Mouse (Mus musculus): ENCODE results near the gene Lamc2.

The Lamc2 gene

DNA sequence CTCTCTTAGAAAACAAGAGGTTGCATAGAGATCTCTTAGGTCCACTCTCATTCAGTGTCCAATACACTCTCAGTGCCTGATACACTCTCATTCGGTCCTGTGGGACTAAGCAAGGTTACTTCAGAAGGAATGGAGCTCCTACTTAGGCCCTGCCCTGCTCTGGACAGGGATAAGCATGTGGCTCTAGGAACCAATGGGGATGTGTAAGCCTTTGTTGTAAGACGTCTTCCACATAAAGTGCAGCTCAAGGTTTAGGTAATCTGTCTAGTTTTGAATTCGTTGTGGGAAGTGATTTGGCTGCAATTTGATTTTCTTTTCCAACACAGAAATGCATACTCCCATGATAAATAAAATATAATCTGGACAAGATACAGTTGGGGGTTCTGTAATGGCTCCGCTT, 6.1 kb downstream of the Lamc2 start:
- DNase-seq (ENCODE audit: low spot score in 2 of 2) = no peak

DNA sequence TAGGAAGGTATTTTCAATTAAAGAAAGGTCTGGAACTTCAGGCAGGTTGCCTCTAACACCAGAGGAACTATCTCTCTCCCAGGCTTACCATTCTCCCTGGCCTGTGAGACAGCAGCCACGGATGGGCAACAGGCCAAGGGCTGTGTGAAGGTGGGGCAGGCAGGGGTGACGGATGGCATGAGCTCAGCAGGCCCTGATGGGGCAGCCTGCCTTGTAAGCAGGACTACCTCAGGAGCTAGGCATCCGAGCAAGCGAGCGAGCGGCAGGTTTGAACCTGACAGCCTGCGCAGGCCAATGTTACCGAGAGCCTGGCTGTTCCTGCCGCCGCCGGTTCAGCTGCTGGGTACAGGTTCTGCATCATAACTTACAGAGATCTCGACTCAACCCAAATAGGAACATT, 11.4 kb downstream of the Lamc2 start:
- no peak for DNase-seq (ENCODE audit: low spot score in 2 of 2)

DNA sequence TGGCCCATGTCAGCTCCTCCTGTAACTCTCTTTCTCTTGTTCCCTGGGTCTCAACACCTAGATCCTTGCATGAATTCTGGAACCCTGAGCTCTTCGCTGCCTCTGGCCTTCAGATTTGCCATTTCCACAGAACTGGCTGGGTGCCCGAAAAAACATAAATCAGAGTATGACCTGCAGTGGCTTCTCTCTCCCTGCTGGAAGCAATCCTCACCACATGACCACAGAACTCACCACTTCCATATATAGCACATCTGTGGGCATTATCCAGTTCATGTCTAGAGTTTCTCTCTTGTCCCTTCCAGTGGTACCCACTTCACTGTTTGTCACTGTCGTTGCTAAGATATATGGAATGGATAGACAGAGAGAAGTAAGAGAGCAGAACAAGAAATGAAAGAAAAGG, 13.0 kb downstream of the Lamc2 start:
- no peak for DNase-seq (ENCODE audit: low spot score in 2 of 2)

GRCm38 (mm10) chr1:153172291-153172731, 13.9 kb downstream of the Lamc2 start:
- no peak for DNase-seq (ENCODE audit: low spot score in 2 of 2)

DNA sequence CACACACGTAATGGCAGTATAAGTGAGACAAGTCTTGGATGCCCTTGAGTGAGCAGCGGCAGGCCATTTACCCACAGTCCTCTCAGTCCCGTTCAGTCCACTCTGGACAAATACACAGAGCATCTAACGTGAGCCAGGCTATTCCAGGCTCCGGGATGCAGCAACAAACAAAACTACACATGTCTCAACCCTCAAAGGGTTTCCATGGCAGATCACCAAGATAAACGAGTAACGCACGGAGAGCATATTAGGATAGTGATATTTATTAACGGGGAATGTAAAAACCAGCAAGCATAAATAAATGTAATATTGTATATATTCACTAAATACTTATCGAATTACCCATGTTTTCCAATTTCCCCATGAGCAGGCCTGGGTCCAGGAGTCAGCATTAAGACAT, 15.2 kb downstream of the Lamc2 start:
- DNase-seq (ENCODE audit: low spot score in 2 of 2) = no peak

DNA sequence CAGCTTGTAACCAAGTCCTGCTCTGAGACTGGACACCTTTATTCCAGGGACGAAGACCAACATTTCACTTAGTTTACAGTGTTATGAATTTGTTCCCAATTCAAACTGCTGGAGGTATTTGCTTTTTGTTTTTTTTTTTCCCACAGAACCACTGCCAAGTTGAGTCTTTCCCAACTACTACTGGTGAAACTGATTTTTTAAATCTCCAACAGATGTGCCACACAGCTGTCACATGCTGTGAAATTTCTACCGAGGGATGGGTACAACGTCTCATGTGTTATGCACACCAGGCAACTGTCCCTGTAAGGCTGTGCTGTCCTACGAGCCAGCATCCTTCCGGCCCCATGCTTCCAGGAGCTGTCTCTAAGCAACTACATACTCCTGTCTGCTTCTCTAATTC, 18.0 kb downstream of the Lamc2 start:
- no peak for DNase-seq (ENCODE audit: low spot score in 2 of 2)

DNA sequence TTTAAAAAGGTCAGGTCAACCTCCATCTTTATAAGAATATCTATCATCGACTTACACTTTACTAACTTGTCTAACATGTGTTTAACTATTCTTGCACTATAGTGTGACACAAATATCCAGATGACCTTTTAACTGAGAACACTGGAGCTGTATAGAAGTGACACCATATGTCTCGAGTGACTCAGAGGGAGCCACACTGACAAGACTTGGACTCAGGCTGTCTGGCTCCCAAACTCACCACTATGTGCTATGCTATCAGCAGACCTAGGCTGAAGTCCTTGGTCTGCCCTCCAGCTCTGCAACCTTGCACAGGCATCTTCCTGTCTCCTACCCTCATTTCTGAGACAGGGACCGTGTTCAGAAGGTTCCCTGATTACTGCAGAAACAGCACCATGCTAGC, 22.4 kb downstream of the Lamc2 start:
- no peak for DNase-seq (ENCODE audit: low spot score in 2 of 2)

- no peak for DNase-seq (ENCODE audit: low spot score in 2 of 2)
Measured at GRCm38 (mm10) chr1:153159137-153159536, 27.1 kb downstream of the Lamc2 start.

- no peak for DNase-seq (ENCODE audit: low spot score in 2 of 2)
Measured at GRCm38 (mm10) chr1:153157021-153157623, 29.1 kb downstream of the Lamc2 start.

GRCm38 (mm10) chr1:153155364-153155763, 30.9 kb downstream of the Lamc2 start:
- DNase-seq (ENCODE audit: low spot score in 2 of 2) = no peak

GRCm38 (mm10) chr1:153153619-153154137, 32.6 kb downstream of the Lamc2 start:
- DNase-seq (ENCODE audit: low spot score in 2 of 2) = no peak

- DNase-seq (ENCODE audit: low spot score in 2 of 2) = no peak
Measured at GRCm38 (mm10) chr1:153152594-153152993, 33.7 kb downstream of the Lamc2 start.

DNA sequence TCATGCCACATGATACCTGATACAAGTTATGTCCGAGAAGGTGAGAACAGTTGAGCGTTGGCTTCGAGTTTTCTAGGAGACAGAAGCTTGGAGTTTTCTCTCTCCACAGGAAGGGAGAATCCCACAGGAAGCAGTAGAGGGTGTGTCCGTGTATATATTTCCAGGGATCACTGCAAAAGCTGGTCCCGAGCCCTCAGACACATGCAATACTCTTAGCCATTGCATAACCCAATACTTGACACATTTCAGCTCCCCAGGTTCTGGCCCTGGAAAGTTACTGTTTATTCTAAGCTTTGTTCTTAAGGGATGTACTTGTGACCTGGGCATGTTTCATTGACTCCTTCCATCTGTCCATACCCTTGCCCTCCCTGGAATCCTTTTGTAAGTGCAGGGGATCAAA, 40.5 kb downstream of the Lamc2 start:
- no peak for DNase-seq (ENCODE audit: low spot score in 2 of 2)

- DNase-seq (ENCODE audit: low spot score in 2 of 2) = no peak
Measured at GRCm38 (mm10) chr1:153144021-153144420, 42.2 kb downstream of the Lamc2 start.

- peak; percentile 2 to 6 for DNase-seq (ENCODE audit: low spot score in 2 of 2)
Measured at GRCm38 (mm10) chr1:153140747-153141228, 45.5 kb downstream of the Lamc2 start.

- DNase-seq (ENCODE audit: low spot score in 2 of 2) = no peak
Measured at GRCm38 (mm10) chr1:153140265-153140664, 46.0 kb downstream of the Lamc2 start.

- no peak for DNase-seq (ENCODE audit: low spot score in 2 of 2)
Measured at GRCm38 (mm10) chr1:153139635-153140034, 46.6 kb downstream of the Lamc2 start.

GRCm38 (mm10) chr1:153138486-153138885, 47.8 kb downstream of the Lamc2 start:
- no peak for DNase-seq (ENCODE audit: low spot score in 2 of 2)

DNA sequence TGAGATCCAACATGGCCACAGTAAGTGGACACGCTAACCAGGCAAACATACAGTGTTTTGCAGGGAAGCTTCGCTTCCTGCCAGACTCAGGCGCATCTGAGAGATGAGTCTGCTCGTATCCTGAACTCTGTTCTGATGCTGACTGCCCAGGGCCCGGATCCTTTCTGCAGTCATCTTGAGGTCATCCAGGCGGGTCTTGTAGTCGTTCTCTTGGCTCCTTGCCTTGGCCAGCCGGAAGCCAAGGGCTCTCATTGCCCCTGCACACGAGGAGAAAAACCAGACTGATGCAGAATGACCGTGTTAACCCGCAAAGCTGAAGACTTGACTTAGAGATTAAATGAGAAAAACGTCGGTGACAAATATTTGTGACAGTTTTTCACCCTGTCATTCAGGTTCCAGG, 49.6 kb downstream of the Lamc2 start:
- DNase-seq (ENCODE audit: low spot score in 2 of 2) = no peak

DNA sequence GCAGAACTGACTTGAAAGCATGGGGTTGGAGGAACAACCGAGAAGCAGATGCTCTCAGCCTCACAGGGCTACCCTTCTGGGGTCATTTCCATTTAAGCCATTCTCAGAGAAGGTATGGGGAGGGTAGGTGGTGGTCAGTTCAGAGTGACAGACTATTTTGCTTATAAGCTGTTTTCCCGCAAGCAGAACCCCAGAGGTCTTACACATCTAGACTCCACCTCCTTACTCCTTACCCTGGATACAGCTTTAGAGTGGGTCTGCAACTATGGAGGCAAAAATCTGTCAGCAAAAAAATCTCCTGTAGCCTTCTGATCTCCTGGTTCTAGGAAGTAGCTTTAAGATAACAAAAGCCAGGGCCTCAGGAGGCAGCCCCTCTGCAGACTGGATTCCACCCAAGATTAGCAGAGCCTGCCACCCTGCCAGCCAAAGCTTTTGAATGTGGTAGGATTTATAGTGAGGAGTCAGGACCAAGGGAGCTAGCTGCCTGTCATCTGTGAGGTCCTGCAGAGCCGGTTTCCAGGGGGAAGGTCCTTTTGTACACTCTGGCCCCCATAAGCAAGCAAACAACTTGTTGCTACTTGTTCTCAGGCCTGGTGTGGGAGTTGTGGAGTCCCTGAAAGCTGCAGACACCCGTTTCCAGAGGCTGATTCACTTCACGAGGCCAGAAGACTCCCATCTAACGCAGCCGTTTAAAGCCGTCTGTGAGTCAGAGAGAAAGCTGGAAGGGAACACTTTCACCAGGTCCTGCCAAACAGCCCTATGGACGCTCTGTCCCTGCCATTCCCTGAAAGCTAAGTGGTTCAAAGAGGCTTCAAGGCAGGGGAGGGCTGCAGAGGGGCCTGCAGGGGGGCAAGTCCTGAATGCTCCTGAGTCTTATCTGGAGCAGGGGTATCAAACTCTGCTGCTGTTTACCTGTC, 52.1 kb downstream of the Lamc2 start:
- DNase-seq (ENCODE audit: low spot score in 2 of 2) = no peak

DNA sequence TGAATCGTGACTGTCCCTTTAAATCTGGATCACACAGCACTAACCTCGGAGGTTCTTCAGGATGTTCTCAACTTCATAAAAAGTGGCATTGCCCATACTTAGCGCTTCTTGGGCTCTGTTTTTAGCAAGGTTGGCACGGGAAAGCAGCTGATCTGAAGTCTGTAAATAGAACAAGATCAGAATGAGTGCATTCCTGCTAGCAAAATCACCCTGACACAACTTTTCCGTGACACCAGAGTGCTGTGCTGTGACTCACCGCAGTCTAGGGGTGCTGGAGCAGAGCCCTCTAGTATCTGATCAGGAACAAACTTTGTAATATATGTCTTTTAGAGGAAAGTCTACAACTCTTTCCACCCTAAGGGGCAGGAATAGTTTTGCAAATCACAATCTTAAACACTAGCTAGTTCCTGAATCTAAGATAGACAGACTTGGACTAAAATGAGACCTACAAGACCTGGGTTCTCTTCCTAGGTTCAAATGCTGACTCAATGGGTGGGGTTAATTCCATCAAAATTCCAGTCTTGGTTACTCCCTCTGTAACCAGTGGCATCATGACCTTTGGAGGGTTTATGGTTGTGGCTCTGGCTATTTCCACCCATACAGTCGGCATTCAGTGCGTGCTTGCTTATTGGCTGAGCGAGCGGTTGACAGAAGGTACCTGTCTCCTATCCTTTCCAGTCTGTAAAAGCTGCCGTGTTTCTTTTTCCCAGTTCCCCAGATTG, 56.1 kb downstream of the Lamc2 start:
- DNase-seq (ENCODE audit: low spot score in 2 of 2) = no peak

DNA sequence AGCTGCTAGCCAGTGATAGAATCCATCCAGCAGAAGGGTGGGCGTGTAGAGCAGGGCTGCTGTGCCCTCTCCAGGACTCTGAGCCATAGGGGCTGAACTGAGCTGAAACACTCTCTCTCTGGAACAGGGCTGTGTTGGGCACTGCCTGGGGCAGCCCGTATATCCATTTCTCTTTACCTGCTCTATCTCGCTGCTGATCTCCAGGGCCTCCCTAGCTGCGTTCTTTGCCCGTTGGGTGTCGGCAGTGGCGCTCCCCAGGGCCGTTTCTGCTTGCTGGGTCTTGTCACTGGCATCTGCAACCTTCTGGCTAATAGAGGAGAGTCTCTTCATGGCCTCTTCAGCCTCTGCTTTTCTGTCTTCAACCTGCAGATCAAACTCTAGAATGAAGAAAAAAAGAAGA, 57.5 kb downstream of the Lamc2 start:
- DNase-seq (ENCODE audit: low spot score in 2 of 2) = no peak
